ENCODE assay signal across 8 mouse cellular contexts in genomic region chr12:51969876-51970275, GRCm38 (mm10). TPM values are rescaled to one million over a fixed set of nuclear protein-coding genes. Genes with fewer than 3 reads are reported as not detected.
A peak's percentile ranks its signal among the peaks of the same experiment; 100 is the strongest.
DNase-seq lines count a peak whose midpoint lies in the region; ATAC-seq and TF ChIP-seq lines count a peak whose summit lies in the region.

No protein-coding gene starts in this region.

- intact Hi-C loops in gastrocnemius, adult 2 months (cut with DNase I) = loop anchor here (2.0 to 10.0 kb wide), 2 partner anchors 31 to 145 kb away; partner anchors contain the start of gene Hectd1

- TF ChIP-seq CTCF in gastrocnemius, adult 2 months (IDR thresholded peaks at IDR 0.05) = no peak
- no peak for TF ChIP-seq CTCF in E14TG2a.4 (conservative IDR thresholded peaks at IDR 0.05; ENCODE audit: low read length)
- no peak for TF ChIP-seq CTCF in liver, postnatal 0 days (IDR thresholded peaks at IDR 0.05; ENCODE audit: low read depth)

- peak overlapping the region; percentile 100 for H3K4me3 ChIP-seq in gastrocnemius, adult 2 months
- peak overlapping the region; percentile 95 for H3K4me3 ChIP-seq in E14TG2a.4 (replicated peaks; ENCODE audit: low read length)
- H3K4me3 ChIP-seq in forebrain, embryonic 15.5 days = peak overlapping the region; percentile 79
- peak overlapping the region; percentile 93 for H3K4me3 ChIP-seq in liver, postnatal 0 days (ENCODE audit: low read depth, low read length)

- H3K27ac ChIP-seq in gastrocnemius, adult 2 months = peak overlapping the region; percentile 97
- H3K27ac ChIP-seq in forebrain, embryonic 15.5 days (replicated peaks) = no peak overlapping the region
- H3K27ac ChIP-seq in liver, postnatal 0 days (ENCODE audit: low read depth) = no peak overlapping the region

- no peaks in the 10 kb centered on the region for H3K36me3 ChIP-seq in E14TG2a.4 (ENCODE audit: insufficient read depth, low read length)
- H3K36me3 ChIP-seq in forebrain, embryonic 15.5 days = no peaks in the 10 kb centered on the region
- H3K36me3 ChIP-seq in liver, postnatal 0 days (replicated peaks; ENCODE audit: insufficient read depth, low read length) = no peaks in the 10 kb centered on the region

- no peak for TF ChIP-seq EP300 in liver, postnatal 0 days (IDR thresholded peaks at IDR 0.05; ENCODE audit: low read depth)

- H3K4me2 ChIP-seq in forebrain, embryonic 15.5 days (replicated peaks) = peak overlapping the region; percentile 68
- H3K4me2 ChIP-seq in liver, postnatal 0 days (ENCODE audit: low read depth, low read length) = peak overlapping the region; percentile 74

- peaks cover 21% of the 10 kb centered on the region for H3K4me1 ChIP-seq in E14TG2a.4 (replicated peaks; ENCODE audit: low read depth, low read length)
- peaks cover 16% of the 10 kb centered on the region for H3K4me1 ChIP-seq in forebrain, embryonic 15.5 days
- H3K4me1 ChIP-seq in liver, postnatal 0 days (ENCODE audit: insufficient read depth) = 0 out of 2 replicates have a peak, but pooled peaks cover 11% of the 10 kb centered on the region

- H3K9ac ChIP-seq in forebrain, embryonic 15.5 days (replicated peaks) = no peak overlapping the region
- H3K9ac ChIP-seq in liver, postnatal 0 days (replicated peaks) = peak overlapping the region; percentile 91; the same call in 1 of the 2 replicates

- peaks cover 6% of the 10 kb centered on the region; the same call in 1 of the 2 replicates for H3K9me3 ChIP-seq in E14TG2a.4 (ENCODE audit: low read length)
- no peaks in the 10 kb centered on the region for H3K9me3 ChIP-seq in forebrain, embryonic 15.5 days
- 0 out of 2 replicates have a peak, but pooled peaks cover 2% of the 10 kb centered on the region for H3K9me3 ChIP-seq in liver, postnatal 0 days (ENCODE audit: low read length)

- no peaks in the 10 kb centered on the region for H3K27me3 ChIP-seq in E14TG2a.4 (ENCODE audit: insufficient read depth, low read length)
- H3K27me3 ChIP-seq in forebrain, embryonic 15.5 days = no peaks in the 10 kb centered on the region
- H3K27me3 ChIP-seq in liver, postnatal 0 days (ENCODE audit: insufficient read depth, low read length) = no peaks in the 10 kb centered on the region

- 29% methylated on average over 7 of the region's 7 CpGs for WGBS in forebrain, embryonic 15.5 days
- 15% methylated on average over 7 of the region's 7 CpGs for WGBS in liver, postnatal 0 days (ENCODE audit: insufficient replicate concordance)

- no peak for ATAC-seq in forebrain, embryonic 15.5 days (replicated peaks)
- no peak for ATAC-seq in liver, postnatal 0 days

- no peak for DNase-seq in gastrocnemius, adult 2 months
- no peak for DNase-seq in gastrocnemius, postnatal 25 days
- no peak for DNase-seq in liver, postnatal 0 days
- no peak for DNase-seq in thymus, adult 18-20 months
- DNase-seq in layer of hippocampus, adult 11-12 months (ENCODE audit: low spot score) = no peak
- DNase-seq in cerebellum, adult 9-10 months = no peak

RNA-seq across cellular contexts. Expression of gene Heatr5a, which starts 1.2 kb away (rescaled TPM):
- 10 to 100 TPM; 16.7 to 29.0 TPM for total RNA-seq in gastrocnemius, adult 2 months (2021)
- 10 to 100 TPM; 14.8 to 19.5 TPM for total RNA-seq in gastrocnemius, postnatal 25 days (2021)
- polyA plus RNA-seq in forebrain, embryonic 15.5 days (2015; fragmentation: Nextera tagmentation; extraction: Ambion mirVana) = 5.4 and 5.9 TPM in 2 replicates
- 1.6 and 2.6 TPM in 2 replicates for polyA plus RNA-seq in liver, postnatal 0 days (2015; fragmentation: Nextera tagmentation; extraction: Ambion mirVana)

RNA-seq across cellular contexts. Expression of gene Dtd2, which starts 36.4 kb away (rescaled TPM):
- 1 to 10 TPM; 4.2 to 4.9 TPM for total RNA-seq in gastrocnemius, adult 2 months (2021)
- 1 to 10 TPM; 3.9 to 4.0 TPM for total RNA-seq in gastrocnemius, postnatal 25 days (2021)
- 14.9 and 16.4 TPM in 2 replicates for polyA plus RNA-seq in forebrain, embryonic 15.5 days (2015; fragmentation: Nextera tagmentation; extraction: Ambion mirVana)
- polyA plus RNA-seq in liver, postnatal 0 days (2015; fragmentation: Nextera tagmentation; extraction: Ambion mirVana) = 19.7 and 20.0 TPM in 2 replicates

RNA-seq across cellular contexts. Expression of gene Gpr33, which starts 58.0 kb away (rescaled TPM):
- not detected for total RNA-seq in gastrocnemius, adult 2 months (2021)
- not detected for total RNA-seq in gastrocnemius, postnatal 25 days (2021)
- not detected in 2 replicates for polyA plus RNA-seq in forebrain, embryonic 15.5 days (2015; fragmentation: Nextera tagmentation; extraction: Ambion mirVana)
- polyA plus RNA-seq in liver, postnatal 0 days (2015; fragmentation: Nextera tagmentation; extraction: Ambion mirVana) = not detected in 2 replicates
